Mouse (Mus musculus): ENCODE measurements around the gene Nol4l.

GRCm38 (mm10) chr2:153491512-153492178 lies 38.1 kb downstream of the Nol4l start:
- no peak for TF ChIP-seq CTCF (IDR thresholded peaks at IDR 0.05; ENCODE audit: borderline replicate concordance, insufficient read depth, low read depth, low read length)
- peak; percentile 50; the same call in 1 of the 2 replicates for TF ChIP-seq POLR2A (IDR thresholded peaks at IDR 0.05; ENCODE audit: borderline replicate concordance, insufficient read depth, low read length)

All from cerebellum, adult 2 months (tissue).